Mouse (Mus musculus) gastrocnemius, postnatal 10 days (tissue): Measurements from ENCODE around the gene Ppfibp2. TPM values are rescaled to one million over a fixed set of nuclear protein-coding genes. Genes with fewer than 3 reads are reported as not detected.

Experiments used
- DNase-seq: peaks from one replicate; pipeline ENCODE4 v3.0.0; 2021; ENCODE audit warnings: mixed read lengths
- total RNA-seq, 2 experiments: library from RNA; stranded (reverse); gene quantifications; 2 replicates each; pipeline ENCODE4 v1.2.3; 2021

The Ppfibp2 gene
- total RNA-seq, 2 experiments from 2014 or later = 16.8 to 20.1 TPM

DNA sequence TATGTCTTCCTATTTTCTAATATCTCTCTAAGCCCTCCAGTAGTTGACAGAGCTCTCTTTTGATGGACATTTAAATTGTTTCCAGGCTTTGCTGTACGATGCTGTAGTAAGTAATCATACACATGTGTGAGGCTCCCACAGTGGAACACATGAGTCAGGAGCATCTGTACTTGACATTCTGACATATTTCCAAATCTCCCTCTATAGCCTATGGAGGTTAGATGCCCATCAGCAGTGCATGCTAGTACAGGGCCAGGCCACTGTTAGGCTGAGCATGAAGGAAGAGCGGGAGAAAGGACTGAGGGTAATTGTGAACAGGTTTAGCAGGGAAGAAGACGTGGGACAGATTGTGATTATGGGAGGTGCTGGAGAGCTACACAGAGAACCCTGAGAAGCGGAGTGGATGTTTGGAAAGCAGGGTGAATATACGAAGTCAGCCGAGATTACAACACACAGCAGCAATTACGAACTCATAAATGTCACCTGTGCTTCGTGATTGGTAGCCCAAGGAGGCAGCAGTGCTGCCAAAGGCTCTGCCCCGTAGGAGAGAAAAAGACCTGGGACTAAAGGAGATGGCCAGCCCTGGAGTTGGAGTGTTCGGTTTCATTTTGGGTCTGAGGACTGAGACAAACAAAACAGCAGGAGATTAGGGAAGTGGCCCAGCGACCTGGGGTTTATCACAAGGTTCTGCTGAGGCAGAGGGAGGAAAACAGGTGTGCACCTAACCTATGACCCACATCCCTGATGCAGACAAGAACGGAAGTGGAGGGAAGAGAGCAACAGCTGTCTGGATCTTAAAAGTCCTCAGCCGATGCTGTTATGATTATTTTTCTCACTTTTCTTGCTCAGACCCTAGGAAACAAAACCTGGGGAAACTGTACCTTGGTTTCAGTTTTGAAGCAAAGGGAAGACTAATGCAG, 107.7 kb downstream of the Ppfibp2 start:
- DNase-seq = no peak

DNA sequence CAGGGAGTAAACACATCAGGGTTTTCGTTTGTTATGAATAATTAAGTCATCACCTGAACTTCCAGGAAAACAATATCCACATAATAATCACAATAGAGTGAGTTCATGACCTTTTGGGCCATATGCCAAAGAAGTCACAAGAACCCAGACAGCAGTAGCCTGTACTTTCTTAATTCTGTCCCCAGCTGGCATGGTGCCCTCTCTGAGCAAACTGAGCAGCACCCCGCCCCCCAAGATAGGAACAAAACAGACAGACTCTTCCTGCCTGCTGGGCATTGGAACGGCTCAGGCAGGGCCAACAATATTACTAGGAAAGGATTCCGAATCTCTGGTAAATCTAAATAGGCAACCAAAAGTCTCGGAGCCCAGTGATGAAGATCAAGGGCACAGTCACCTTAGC, 110.9 kb downstream of the Ppfibp2 start:
- peak; percentile 11 for DNase-seq

DNA sequence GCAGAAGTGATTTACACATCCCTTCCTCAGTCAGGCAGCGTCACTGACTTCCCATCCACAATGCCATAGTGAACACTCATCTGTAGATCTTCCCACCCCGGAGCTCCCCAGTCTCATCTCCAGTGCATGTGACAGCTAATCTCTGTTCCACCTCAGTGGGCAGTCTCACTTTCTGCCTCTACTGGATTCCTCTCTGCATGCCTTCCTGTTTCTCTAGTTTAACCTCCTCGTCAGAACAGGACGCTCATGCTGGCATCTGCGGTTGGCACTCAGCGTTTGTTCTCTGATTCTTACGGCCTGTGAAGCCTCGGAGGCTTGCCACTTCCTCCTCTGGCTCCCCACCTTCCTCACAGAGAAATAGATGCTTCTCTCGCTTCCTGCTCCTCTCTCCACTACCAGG, 112.6 kb downstream of the Ppfibp2 start:
- no peak for DNase-seq

GRCm38 (mm10) chr7:107708491-107709112, 113.6 kb downstream of the Ppfibp2 start:
- peak; percentile 65 for DNase-seq

GRCm38 (mm10) chr7:107712743-107713142, 117.7 kb downstream of the Ppfibp2 start:
- DNase-seq = no peak

DNA sequence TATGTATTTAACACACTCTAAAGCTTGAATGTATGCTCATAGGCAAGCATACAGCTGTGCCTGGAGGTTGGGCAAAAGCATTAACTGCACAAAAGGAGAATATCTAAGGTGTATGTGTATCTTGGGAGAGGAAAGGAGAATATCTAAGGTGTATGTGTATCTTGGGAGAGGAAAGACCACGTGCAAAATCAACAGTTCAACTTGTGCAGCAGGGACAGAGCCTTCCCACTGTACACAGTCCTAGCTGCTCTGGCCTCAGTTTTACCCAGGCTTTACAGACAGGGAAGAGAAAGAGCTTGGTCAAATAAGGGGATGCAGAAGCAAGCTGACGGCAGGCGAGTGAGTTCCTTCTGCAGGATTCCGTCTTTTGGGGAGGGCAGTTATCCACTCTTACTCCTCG, 119.1 kb downstream of the Ppfibp2 start:
- no peak for DNase-seq

DNA sequence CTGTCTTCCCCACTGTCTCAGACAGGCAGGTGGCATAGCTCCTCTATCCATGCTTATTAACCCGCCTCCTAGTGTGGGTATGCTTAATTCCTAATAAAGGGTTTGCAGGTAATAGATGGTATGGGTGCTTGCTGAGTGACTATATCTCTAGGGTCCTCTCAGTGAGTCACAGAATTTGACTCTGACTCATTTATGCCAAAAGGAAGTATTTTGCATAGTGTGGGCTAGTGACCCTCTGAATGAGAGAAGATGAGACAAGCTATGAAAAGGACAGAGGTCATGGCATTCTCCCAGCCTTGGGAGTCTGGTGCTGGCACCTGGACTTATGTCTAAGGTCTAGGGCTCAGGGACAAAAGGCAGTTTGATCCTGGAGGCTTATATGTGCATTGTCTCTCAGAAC, 125.8 kb downstream of the Ppfibp2 start:
- no peak for DNase-seq

DNA sequence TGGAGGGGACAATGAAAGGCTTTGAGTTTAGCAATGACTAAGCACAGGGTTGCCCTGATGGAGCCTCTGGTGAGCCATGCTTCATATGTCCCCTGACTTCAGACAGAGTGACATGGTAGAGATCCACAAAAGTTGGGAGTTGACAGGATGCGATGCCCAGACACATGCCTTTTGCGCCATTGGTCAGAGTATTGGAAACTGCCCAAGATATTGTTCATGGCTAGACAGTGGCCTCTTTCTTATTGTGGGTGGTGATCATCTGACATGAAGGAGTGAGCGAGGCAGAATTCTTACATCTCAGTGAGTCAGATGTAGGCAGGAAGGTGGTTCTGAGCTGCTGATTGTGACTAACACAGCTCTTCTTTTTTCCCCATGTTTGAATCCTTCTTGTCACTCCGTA, 127.5 kb downstream of the Ppfibp2 start:
- DNase-seq = no peak

GRCm38 (mm10) chr7:107727538-107727937, 132.5 kb downstream of the Ppfibp2 start:
- DNase-seq = no peak

- no peak for DNase-seq
Observed at GRCm38 (mm10) chr7:107730587-107730986, 135.6 kb downstream of the Ppfibp2 start.

DNA sequence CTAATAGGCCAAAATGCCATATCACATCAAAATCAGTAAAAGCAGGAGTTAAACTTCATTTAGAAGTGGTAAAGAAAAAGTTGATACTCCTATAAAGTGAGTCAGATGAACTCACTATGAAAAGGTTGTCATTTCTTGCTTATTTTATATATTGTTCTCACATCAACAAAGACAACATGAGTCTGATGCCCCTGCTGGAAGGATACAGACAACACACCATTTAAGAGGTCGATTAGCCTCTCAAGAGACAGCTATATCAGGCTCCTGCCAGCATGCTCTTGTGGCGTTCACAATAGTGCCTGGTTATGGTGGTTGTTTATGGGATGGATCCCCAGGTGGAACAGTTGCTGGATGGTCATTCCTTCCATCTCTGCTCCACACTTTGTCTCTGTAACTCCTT, 138.2 kb downstream of the Ppfibp2 start:
- no peak for DNase-seq

- no peak for DNase-seq
Observed at GRCm38 (mm10) chr7:107738726-107739125, 143.7 kb downstream of the Ppfibp2 start.

GRCm38 (mm10) chr7:107742963-107743465, 148.0 kb downstream of the Ppfibp2 start:
- DNase-seq = no peak

DNA sequence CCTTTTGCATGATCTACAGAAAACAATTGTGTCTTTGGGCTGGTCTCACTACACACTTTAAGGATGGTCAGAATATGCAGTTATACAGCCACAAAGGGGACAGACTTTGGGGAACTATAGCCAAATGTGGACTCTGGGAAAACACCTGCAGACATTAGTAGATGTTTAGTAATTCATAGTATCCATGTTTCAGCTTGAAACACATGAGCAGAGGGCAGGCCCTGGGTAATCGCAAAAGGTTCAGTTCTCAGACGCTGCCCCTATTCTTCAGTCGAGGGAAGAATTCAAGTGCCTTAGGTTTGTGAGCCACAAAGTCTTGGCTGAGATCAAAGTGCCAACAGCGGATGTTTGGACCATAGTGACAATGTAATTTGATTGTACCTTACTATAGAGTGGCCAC, 149.4 kb downstream of the Ppfibp2 start:
- no peak for DNase-seq

GRCm38 (mm10) chr7:107745111-107745510, 150.1 kb downstream of the Ppfibp2 start:
- no peak for DNase-seq

DNA sequence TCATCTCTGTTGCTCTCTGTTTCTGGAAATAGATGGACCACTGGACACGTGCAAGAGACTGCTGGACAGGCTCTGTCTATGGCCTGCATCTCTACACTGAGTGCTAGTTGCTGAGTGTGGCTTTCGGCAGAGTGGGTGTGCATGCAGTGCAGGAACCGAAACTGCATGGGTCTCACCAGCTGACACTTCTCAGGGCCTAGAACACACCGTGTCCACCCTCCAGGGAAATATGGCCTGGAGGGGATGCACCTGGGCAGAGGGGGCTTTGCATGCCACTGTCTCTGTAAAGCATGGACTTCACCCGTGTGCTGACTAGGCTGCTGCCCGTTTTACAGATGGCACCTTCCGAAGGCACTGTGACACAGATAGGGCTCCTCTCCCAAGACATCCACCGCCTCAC, 151.0 kb downstream of the Ppfibp2 start:
- DNase-seq = no peak

- DNase-seq = no peak
Observed at GRCm38 (mm10) chr7:107747476-107747875, 152.5 kb downstream of the Ppfibp2 start.

- peak; percentile 62 for DNase-seq
Observed at GRCm38 (mm10) chr7:107747954-107748353, 152.9 kb downstream of the Ppfibp2 start.

DNA sequence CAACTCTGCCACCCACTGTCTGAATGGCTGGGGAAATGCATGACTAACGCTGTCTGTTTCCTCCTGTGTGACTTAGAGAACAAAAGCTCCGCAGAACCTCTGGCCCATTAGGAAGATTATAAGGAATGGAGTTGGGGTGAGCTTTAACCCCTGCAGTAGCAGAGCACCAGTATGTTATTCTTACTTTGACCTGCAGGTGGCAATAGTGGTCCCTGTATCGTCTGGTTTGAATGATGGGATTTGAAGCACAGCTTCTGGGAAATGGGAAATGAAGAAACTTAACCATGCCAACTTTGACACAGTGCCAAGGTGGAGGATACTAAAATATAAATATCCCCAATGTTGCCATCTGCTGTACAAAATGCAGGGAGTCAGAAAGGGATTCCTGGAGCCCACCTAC, 154.3 kb downstream of the Ppfibp2 start:
- DNase-seq = no peak

DNA sequence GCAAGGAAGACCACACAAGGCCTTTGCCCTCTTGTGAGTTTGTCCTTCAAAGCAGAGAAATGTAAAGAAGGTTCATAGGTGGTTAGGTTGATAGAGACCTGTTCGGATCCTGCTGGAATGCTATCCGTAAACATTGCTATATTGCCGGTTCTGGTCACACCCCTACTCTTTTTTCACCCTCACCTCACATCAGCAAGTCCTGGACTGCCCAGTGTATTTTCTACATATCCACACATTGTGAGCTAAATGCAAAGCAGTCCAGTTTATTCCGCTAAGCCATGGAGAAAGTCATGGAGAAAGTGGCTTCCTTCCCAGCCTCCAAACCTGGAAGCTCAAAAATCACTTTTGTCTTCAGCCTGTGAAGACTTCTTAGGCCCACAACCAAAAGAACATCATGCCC, 154.7 kb downstream of the Ppfibp2 start:
- no peak for DNase-seq

DNA sequence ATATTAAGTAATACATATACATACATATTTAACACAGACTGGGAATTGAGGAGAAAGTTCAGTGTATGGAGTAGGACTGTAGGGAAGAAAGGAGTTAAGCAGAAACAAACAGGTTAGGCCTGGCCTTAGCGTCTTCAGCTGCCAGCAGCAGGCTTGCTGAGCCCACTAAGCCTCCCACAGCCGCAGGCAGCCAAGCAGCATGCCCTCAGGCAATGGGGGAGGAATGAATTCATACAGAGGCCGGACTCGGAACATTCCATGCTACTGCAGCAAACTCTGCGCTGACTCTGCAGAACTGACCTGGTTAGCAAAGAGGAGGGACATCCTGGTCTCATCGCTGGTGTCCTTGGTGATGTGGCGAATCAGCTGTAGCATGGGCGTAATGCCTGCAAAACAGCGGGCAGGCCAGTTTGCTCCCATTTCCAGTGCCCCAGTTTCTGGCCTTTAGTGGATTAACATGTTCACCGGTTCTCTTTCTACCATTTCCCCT, 157.1 kb downstream of the Ppfibp2 start:
- no peak for DNase-seq

DNA sequence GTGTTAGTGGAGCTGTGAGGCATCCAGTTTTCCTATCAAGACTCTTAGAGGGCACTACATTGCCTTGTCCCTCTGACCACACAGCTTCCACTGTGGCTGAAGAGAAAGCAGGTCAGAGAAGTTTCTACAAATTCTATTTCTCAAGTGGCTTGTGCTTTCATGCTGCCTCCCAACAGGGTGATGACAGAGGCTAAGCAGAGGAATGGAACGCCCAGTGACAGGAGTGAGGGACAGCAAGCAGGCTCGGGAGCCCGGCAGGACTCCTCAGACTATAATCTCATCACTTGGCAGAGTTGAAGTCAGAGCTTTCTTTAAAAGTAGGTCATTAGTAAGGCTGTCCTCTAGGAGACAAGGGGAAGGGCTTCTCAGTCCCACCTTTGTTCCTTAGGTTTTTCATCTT, 160.9 kb downstream of the Ppfibp2 start:
- no peak for DNase-seq

DNA sequence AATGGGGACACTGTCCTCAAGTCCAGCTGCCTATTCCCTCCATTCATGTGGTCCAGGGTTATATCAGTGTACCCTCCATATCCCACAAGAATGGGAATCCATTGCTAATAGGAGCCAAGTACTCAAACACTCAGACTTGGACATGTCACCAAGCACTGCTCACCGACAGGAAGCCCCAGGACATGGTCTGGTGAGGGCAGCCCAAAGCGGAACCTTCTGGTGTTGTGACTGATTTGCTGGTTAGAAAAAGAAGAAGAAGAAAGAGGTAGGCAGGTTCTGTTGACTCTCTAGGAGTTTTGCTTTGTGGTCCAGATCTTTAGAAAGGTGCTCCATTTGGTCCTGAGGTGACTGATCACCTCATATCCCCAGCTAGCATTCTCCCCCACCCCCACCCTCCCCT, 161.7 kb downstream of the Ppfibp2 start:
- DNase-seq = no peak
